Mouse (Mus musculus): ENCODE measurements at regions not wholly inside any gene's neighbourhood (a gene's known extent, or its start where the extent isn't known, plus 50 kb on each side); places are given as distances from the start of the nearest gene placed in this dataset.

DNA sequence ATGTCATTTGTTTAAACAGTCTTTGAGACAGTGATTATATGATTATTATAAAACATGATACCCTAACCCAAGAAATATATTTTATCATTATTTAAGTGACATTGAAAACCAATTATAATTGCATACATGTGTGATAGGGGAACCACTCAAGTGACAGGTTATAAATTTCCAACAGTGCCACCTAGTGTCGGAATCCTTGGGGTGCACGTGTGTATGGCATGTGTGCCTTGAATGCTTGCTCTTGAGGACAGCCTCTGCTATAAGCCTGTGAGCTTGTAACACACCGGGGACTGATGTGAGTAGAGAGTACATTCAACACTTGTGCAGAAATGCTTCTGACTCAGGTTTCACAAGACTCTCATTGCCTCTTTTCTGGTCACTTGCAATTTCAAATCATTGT lies 93.9 kb upstream of the Fam83b start:
- TF ChIP-seq CTCF (IDR thresholded peaks at IDR 0.05; ENCODE audit: control insufficient read depth, insufficient read depth, insufficient replicate concordance, low read depth, low read length): peak; percentile 42; the same call in 1 of the 2 replicates
- no peak for TF ChIP-seq POLR2A (IDR thresholded peaks at IDR 0.05; ENCODE audit: control insufficient read depth, low read depth, low read length)
